Mouse (Mus musculus): Measurements from ENCODE around the gene Mia2.

GRCm38 (mm10) chr12:59065776-59066175, 29.8 kb upstream of the Mia2 start:
- TF ChIP-seq POLR2A (IDR thresholded peaks at IDR 0.05; ENCODE audit: extremely low read depth, insufficient read depth, low read length) (no peak), CTCF (IDR thresholded peaks at IDR 0.05; ENCODE audit: low read depth, low read length) (no peak)
